15 mouse cellular contexts compared by ENCODE assay signal in genomic region chr7:44728082-44728975, GRCm38 (mm10). TPM values are rescaled to one million over a fixed set of nuclear protein-coding genes. Genes with fewer than 3 reads are reported as not detected.
"Had no signal": no experiment of that assay in that cellular context is flagged by ENCODE, and none has a peak within 500 bp of the region (broad histone marks: within the 10 kb centered on the region; RNA-seq: fewer than 3 reads in every experiment).

No protein-coding gene starts in this region.

- ATAC-seq: intestine, embryonic 16.5 days; liver, postnatal 0 days; midbrain, embryonic 15.5 days had no signal

- H3K4me2 ChIP-seq: limb, embryonic 12.5 days; liver, embryonic 13.5 days; midbrain, embryonic 11.5 days; midbrain, embryonic 15.5 days; neural tube, embryonic 12.5 days had no signal

- H3K4me1 ChIP-seq: limb, embryonic 12.5 days; liver, embryonic 13.5 days; midbrain, embryonic 15.5 days; neural tube, embryonic 12.5 days had no signal

- H3K9me3 ChIP-seq: liver, embryonic 13.5 days; midbrain, embryonic 15.5 days; neural tube, embryonic 12.5 days had no signal

- DNase-seq: kidney, adult 8-10 months; kidney, postnatal 25 days; liver; liver, embryonic 13.5 days; liver, postnatal 0 days; spleen, adult 18-20 months; thymus, adult 18-20 months; thymus, postnatal 14 days had no signal

- H3K27ac ChIP-seq: limb, embryonic 12.5 days; liver, embryonic 13.5 days; midbrain, embryonic 15.5 days; neural tube, embryonic 12.5 days had no signal

- H3K27me3 ChIP-seq: liver, embryonic 13.5 days; midbrain, embryonic 15.5 days; neural tube, embryonic 12.5 days had no signal

- H3K9ac ChIP-seq: limb, embryonic 12.5 days; liver, embryonic 13.5 days; liver, postnatal 0 days; midbrain, embryonic 15.5 days; neural tube, embryonic 12.5 days had no signal

- H3K36me3 ChIP-seq: limb, embryonic 12.5 days; midbrain, embryonic 15.5 days had no signal

- H3K4me3 ChIP-seq: limb, embryonic 12.5 days; liver, embryonic 13.5 days; midbrain, embryonic 15.5 days; neural tube, embryonic 12.5 days had no signal

RNA-seq across cellular contexts. Expression of gene Izumo2, which starts 19.8 kb away (rescaled TPM):
- polyA plus RNA-seq: intestine, embryonic 16.5 days; kidney, embryonic 16.5 days; limb, embryonic 12.5 days; liver, embryonic 13.5 days; liver, postnatal 0 days; midbrain, embryonic 11.5 days; midbrain, embryonic 15.5 days; neural tube, embryonic 12.5 days; stomach, embryonic 14.5 days had no signal
